Mouse (Mus musculus): ENCODE results near the gene Them7.

DNA sequence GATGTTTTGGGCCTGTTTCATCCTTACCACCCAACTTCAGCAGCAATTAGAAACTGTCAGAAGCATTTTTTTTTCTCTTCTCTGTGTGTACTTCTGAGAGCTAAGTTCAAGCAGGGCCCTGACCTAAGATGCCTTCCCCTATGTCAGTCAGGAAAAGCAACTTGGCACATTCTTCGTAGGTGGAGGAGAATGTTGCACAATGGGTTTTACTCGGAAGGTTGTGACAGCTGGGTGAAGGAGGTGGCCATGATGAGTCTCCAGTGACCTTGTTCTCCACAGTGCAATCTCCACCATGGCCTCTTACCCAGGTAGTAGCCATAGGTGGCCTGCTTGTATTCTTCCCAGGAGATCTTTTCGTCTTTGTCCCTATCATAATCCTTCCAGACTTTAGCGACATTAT, 170.3 kb downstream of the Them7 start:
- TF ChIP-seq CTCF (IDR thresholded peaks at IDR 0.05; ENCODE audit: low read depth) (no peak), EP300 (optimal IDR thresholded peaks at IDR 0.05) (no peak)

All from stomach, postnatal 0 days (tissue).